Mouse (Mus musculus) CH12.LX (cell line): Measurements from ENCODE around the gene Zscan25. TPM values are rescaled to one million over a fixed set of nuclear protein-coding genes. Genes with fewer than 3 reads are reported as not detected.
"Not testable (repeated sequence)": the region's sequence is repeated elsewhere in the genome, so short reads cannot be mapped to it uniquely, and the experiment has no call there.

Experiments
- DNase-seq: peaks from one replicate; pipeline ENCODE4 v3.0.0-alpha.2; 2013; ENCODE audit errors: extremely low read depth
- H3K27ac ChIP-seq: 2 replicates; pipeline ENCODE4 v1.5.1; 2012; ENCODE audit warnings: low read depth, mild to moderate bottlenecking, control low read depth, moderate library complexity; ENCODE audit not compliant: insufficient read depth
- H3K27me3 ChIP-seq: replicated peaks from 2 replicates; pipeline ENCODE3; 2012; ENCODE audit warnings: inconsistent platforms
- H3K36me3 ChIP-seq, 2 experiments: replicated peaks in 1 of 2; 2 replicates each; pipeline versions ENCODE3 to v1.6.1; 2012; ENCODE audit warnings: inconsistent platforms in 1 of 2, low read length in 1 of 2, mild to moderate bottlenecking in 1 of 2, mixed read lengths in 1 of 2, moderate library complexity in 1 of 2; ENCODE audit not compliant: control insufficient read depth in 1 of 2, insufficient read depth in 1 of 2
- H3K4me1 ChIP-seq, 2 experiments: 2 replicates each; pipeline ENCODE4 v1.6.1; 2012; ENCODE audit warnings: inconsistent platforms in 1 of 2, moderate library complexity in 1 of 2; ENCODE audit not compliant: insufficient read depth in 2 of 2, control insufficient read depth in 1 of 2
- H3K4me2 ChIP-seq: 2 replicates; pipeline ENCODE4 v1.6.1; 2012; ENCODE audit warnings: low read depth, mild to moderate bottlenecking, control low read depth; ENCODE audit not compliant: poor library complexity, insufficient read depth, severe bottlenecking
- H3K4me3 ChIP-seq, 3 experiments: fragments of 150-350 bp in 1 of 3; sonication (generic) in 1 of 3; replicated peaks in 1 of 3; 2 replicates each; pipeline versions ENCODE3 to v1.5.1; 2011 to 2012; ENCODE audit warnings: low read depth in 2 of 3, low read length in 2 of 3, mild to moderate bottlenecking in 2 of 3, moderate library complexity in 2 of 3, control low read depth in 1 of 3, improper control_type of control experiment in 1 of 3, inconsistent platforms in 1 of 3, mixed read lengths in 1 of 3; ENCODE audit not compliant: poor library complexity in 1 of 3
- H3K79me2 ChIP-seq: replicated peaks from 2 replicates; pipeline ENCODE4 v1.6.1; 2012; ENCODE audit warnings: mild to moderate bottlenecking, moderate library complexity; ENCODE audit not compliant: control insufficient read depth, poor library complexity, insufficient read depth, severe bottlenecking; ENCODE audit errors: extremely low read depth
- H3K9ac ChIP-seq: 2 replicates; pipeline ENCODE4 v1.6.1; 2012; ENCODE audit warnings: low read depth, mild to moderate bottlenecking, control low read depth, moderate library complexity; ENCODE audit not compliant: insufficient read depth
- H3K9me3 ChIP-seq: replicated peaks from 2 replicates; pipeline ENCODE3; 2012; ENCODE audit warnings: low read length, inconsistent platforms, mixed read lengths
- ELF1 ChIP-seq: IDR thresholded peaks from 2 replicates; pipeline ENCODE4 v1.6.1; 2014; ENCODE audit warnings: low read depth, mild to moderate bottlenecking, inconsistent platforms, low read length, improper control_type of control experiment
- IRF4 ChIP-seq: IDR thresholded peaks from 2 replicates; pipeline ENCODE4 v1.6.1; 2014; ENCODE audit warnings: low read depth, mild to moderate bottlenecking, inconsistent platforms, low read length, improper control_type of control experiment
- KAT2A ChIP-seq: IDR thresholded peaks from 2 replicates; pipeline ENCODE4 v1.6.1; 2012; ENCODE audit warnings: low read length, improper control_type of control experiment, inconsistent platforms; ENCODE audit not compliant: insufficient replicate concordance
- MAFK ChIP-seq: IDR thresholded peaks from 2 replicates; pipeline ENCODE4 v1.6.1; 2011; ENCODE audit warnings: low read length, improper control_type of control experiment; ENCODE audit not compliant: insufficient replicate concordance
- MAX ChIP-seq: IDR thresholded peaks from 2 replicates; pipeline ENCODE4 v1.6.1; 2011; ENCODE audit warnings: low read length, improper control_type of control experiment
- MXI1 ChIP-seq: IDR thresholded peaks from 2 replicates; pipeline ENCODE4 v1.6.1; 2011; ENCODE audit warnings: mild to moderate bottlenecking, low read depth, low read length, improper control_type of control experiment
- PAX5 ChIP-seq: IDR thresholded peaks from 2 replicates; pipeline ENCODE4 v1.6.1; 2012; ENCODE audit warnings: low read length, inconsistent platforms, mixed read lengths
- RAD21 ChIP-seq: IDR thresholded peaks from 2 replicates; pipeline ENCODE4 v1.6.1; 2011; ENCODE audit warnings: low read depth, mild to moderate bottlenecking, low read length, improper control_type of control experiment, moderate library complexity
- UBTF ChIP-seq: IDR thresholded peaks from 2 replicates; pipeline ENCODE4 v1.6.1; 2012; ENCODE audit warnings: low read depth, mild to moderate bottlenecking, inconsistent platforms, low read length, improper control_type of control experiment, moderate library complexity
- USF2 ChIP-seq: conservative IDR thresholded peaks from 2 replicates; pipeline ENCODE4 v1.6.1; 2011; ENCODE audit warnings: low read depth, low read length, improper control_type of control experiment
- ZMIZ1 ChIP-seq: IDR thresholded peaks from 2 replicates; pipeline ENCODE4 v1.6.1; 2012; ENCODE audit warnings: low read depth, mild to moderate bottlenecking, inconsistent platforms, low read length, improper control_type of control experiment
- dilution Hi-C: fragments of 300-500 bp; cut with MboI; formaldehyde crosslinking; loops from 2 replicates; pipeline ENCODE4 v1.14.3; 2020; ENCODE audit warnings: low sequenced_read_pairs; ENCODE audit not compliant: extremely low pct_unique_long_range_greater_than_20kb, extremely low pct_ligation_motif_present
- in situ Hi-C: fragments of 300-500 bp; cut with MboI; formaldehyde crosslinking; loops from 3 replicates; pipeline ENCODE4 v1.14.3; 2019; ENCODE audit warnings: low sequenced_read_pairs, low pct_ligation_motif_present, low pct_unique_long_range_greater_than_20kb, mixed read lengths
- polyA plus RNA-seq: library from polyadenylated mRNA; unstranded; fragments of >175 nt; gene quantifications from 2 replicates; pipeline ENCODE4 v1.2.1, GENCODE M21; 2012; ENCODE audit warnings: low read depth; ENCODE audit not compliant: insufficient read length
- total RNA-seq, 2 experiments: library from RNA; depleted of rRNA; stranded (reverse); fragments of 300-350 nt in 1 of 2; fragments of >200 nt in 1 of 2; gene quantifications; 2 replicates each; pipeline ENCODE4 v1.2.3; 2012 to 2014

Zscan25 gene
- total and polyA plus RNA-seq, 3 experiments: 9.8 to 19.5 (median 13.5) TPM

DNA sequence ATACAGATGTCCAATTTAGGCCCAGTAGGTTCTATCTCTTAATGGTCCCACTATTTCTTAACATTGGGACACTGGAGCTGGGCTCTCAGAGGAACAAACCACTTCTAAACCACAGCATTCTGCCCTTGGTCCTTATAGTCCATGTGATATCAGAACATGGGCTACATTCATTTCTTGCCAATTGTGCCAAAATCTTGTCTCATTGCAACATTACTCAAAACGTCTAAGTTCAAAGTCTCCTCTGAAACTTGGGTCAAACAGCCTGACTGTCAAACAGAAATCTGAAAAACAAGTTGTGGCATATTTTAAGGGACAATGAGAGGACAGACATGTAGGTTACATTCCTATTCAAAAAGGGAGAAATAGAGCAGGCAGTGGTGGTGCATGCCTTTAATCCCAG, 36.8 kb downstream of the Zscan25 start:
- H3K27me3 ChIP-seq: peaks cover 10% of the 10 kb centered on the region
- H3K27ac ChIP-seq: no peak overlapping the region
- no peaks in the 10 kb centered on the region for H3K36me3 ChIP-seq
- no peak for DNase-seq
- dilution Hi-C loops (no loop called here), in situ Hi-C loops (no loop called here)
- no peak overlapping the region for H3K4me2 ChIP-seq
- no peaks in the 10 kb centered on the region for H3K4me1 ChIP-seq
- TF ChIP-seq KAT2A (no peak), RAD21 (no peak), IRF4 (no peak), PAX5 (no peak), MXI1 (no peak), ELF1 (no peak), MAX (no peak), UBTF (no peak), USF2 (no peak), MAFK (no peak), ZMIZ1 (no peak)
- no peaks in the 10 kb centered on the region for H3K79me2 ChIP-seq
- no peaks in the 10 kb centered on the region for H3K9me3 ChIP-seq
- H3K4me3 ChIP-seq: no peak overlapping the region
- no peak overlapping the region for H3K9ac ChIP-seq

DNA sequence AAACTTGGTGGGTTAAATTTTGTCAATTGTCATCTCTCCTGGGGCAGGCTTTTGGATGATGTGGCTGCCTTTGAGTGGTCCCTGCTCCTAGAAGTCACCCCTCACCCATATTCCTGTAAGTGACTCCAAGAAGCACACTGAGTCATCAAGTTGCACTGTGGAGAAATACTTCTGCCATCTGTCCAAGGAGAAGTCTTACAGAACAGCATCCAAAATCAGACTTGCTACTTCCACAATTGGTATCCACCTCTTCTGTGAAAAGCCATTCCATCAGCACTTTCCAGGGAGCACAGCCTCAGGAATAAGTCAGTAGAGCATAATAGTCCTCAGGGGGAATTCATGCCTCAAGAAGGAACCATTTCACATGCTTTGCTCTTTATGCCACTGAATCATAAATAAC, 58.5 kb downstream of the Zscan25 start:
- H3K4me1 ChIP-seq, H3K4me2 ChIP-seq, DNase-seq, H3K9me3 ChIP-seq, H3K27ac ChIP-seq, H3K36me3 ChIP-seq, H3K4me3 ChIP-seq, H3K9ac ChIP-seq, H3K79me2 ChIP-seq, dilution Hi-C loops, in situ Hi-C loops: not testable (repeated sequence)
- peaks cover 18% of the 10 kb centered on the region for H3K27me3 ChIP-seq

Other genes with a start within 250 kb of the Zscan25 start
- gene Gm4871, start 247.7 kb upstream of the Zscan25 start, total RNA-seq (2012; rRNA removed): not detected in 2 replicates
- not detected in 2 replicates for gene Gm4871, start 247.7 kb upstream of the Zscan25 start, total RNA-seq (2014; rRNA removed)
- not detected in 2 replicates for gene Gm4871, start 247.7 kb upstream of the Zscan25 start, polyA plus RNA-seq
- not detected in 2 replicates for gene 1700018F24Rik, start 237.5 kb upstream of the Zscan25 start, total RNA-seq (2012; rRNA removed)
- not detected in 2 replicates for gene 1700018F24Rik, start 237.5 kb upstream of the Zscan25 start, total RNA-seq (2014; rRNA removed)
- not detected in 2 replicates for gene 1700018F24Rik, start 237.5 kb upstream of the Zscan25 start, polyA plus RNA-seq
- 57.5 and 59.2 TPM in 2 replicates for gene Arpc1a, start 196.7 kb upstream of the Zscan25 start, total RNA-seq (2012; rRNA removed)
- gene Arpc1a, start 196.7 kb upstream of the Zscan25 start, total RNA-seq (2014; rRNA removed): 56.5 and 59.5 TPM in 2 replicates
- gene Arpc1a, start 196.7 kb upstream of the Zscan25 start, polyA plus RNA-seq: 68.9 and 83.2 TPM in 2 replicates
- not detected in 2 replicates for gene Kpna7, start 196.5 kb upstream of the Zscan25 start, total RNA-seq (2012; rRNA removed)
- not detected in 2 replicates for gene Kpna7, start 196.5 kb upstream of the Zscan25 start, total RNA-seq (2014; rRNA removed)
- gene Kpna7, start 196.5 kb upstream of the Zscan25 start, polyA plus RNA-seq: 0.26 TPM in 1 of 2 replicates, not detected in the other
- 516 and 548 TPM in 2 replicates for gene Arpc1b, start 166.3 kb upstream of the Zscan25 start, total RNA-seq (2012; rRNA removed)
- 317 and 330 TPM in 2 replicates for gene Arpc1b, start 166.3 kb upstream of the Zscan25 start, total RNA-seq (2014; rRNA removed)
- gene Arpc1b, start 166.3 kb upstream of the Zscan25 start, polyA plus RNA-seq: 441 and 472 TPM in 2 replicates
- gene Pdap1, start 140.3 kb upstream of the Zscan25 start, total RNA-seq (2012; rRNA removed): 86.7 and 102 TPM in 2 replicates
- gene Pdap1, start 140.3 kb upstream of the Zscan25 start, total RNA-seq (2014; rRNA removed): 58.9 and 64.5 TPM in 2 replicates
- gene Pdap1, start 140.3 kb upstream of the Zscan25 start, polyA plus RNA-seq: 267 and 280 TPM in 2 replicates
- 155 and 209 TPM in 2 replicates for gene Bud31, start 140.1 kb upstream of the Zscan25 start, total RNA-seq (2012; rRNA removed)
- gene Bud31, start 140.1 kb upstream of the Zscan25 start, total RNA-seq (2014; rRNA removed): 282 and 342 TPM in 2 replicates
- gene Bud31, start 140.1 kb upstream of the Zscan25 start, polyA plus RNA-seq: 211 and 249 TPM in 2 replicates
- gene Ptcd1, start 113.4 kb upstream of the Zscan25 start, total RNA-seq (2012; rRNA removed): 13.9 and 15.3 TPM in 2 replicates
- 10.6 and 11.4 TPM in 2 replicates for gene Ptcd1, start 113.4 kb upstream of the Zscan25 start, total RNA-seq (2014; rRNA removed)
- 11.7 and 12.3 TPM in 2 replicates for gene Ptcd1, start 113.4 kb upstream of the Zscan25 start, polyA plus RNA-seq
- 59.2 and 68.4 TPM in 2 replicates for gene Cpsf4, start 113.3 kb upstream of the Zscan25 start, total RNA-seq (2012; rRNA removed)
- gene Cpsf4, start 113.3 kb upstream of the Zscan25 start, total RNA-seq (2014; rRNA removed): 70.7 and 75.2 TPM in 2 replicates
- gene Cpsf4, start 113.3 kb upstream of the Zscan25 start, polyA plus RNA-seq: 54.6 and 56.3 TPM in 2 replicates
- 440 and 469 TPM in 2 replicates for gene Atp5j2, start 88.4 kb upstream of the Zscan25 start, total RNA-seq (2012; rRNA removed)
- gene Atp5j2, start 88.4 kb upstream of the Zscan25 start, total RNA-seq (2014; rRNA removed): 202 and 229 TPM in 2 replicates
- gene Atp5j2, start 88.4 kb upstream of the Zscan25 start, polyA plus RNA-seq: 327 and 397 TPM in 2 replicates
- 11.5 and 12.1 TPM in 2 replicates for gene Zkscan14, start 78.6 kb upstream of the Zscan25 start, total RNA-seq (2012; rRNA removed)
- 10.7 and 12.8 TPM in 2 replicates for gene Zkscan14, start 78.6 kb upstream of the Zscan25 start, total RNA-seq (2014; rRNA removed)
- gene Zkscan14, start 78.6 kb upstream of the Zscan25 start, polyA plus RNA-seq: 10.1 and 10.5 TPM in 2 replicates
- gene Zkscan5, start 75.9 kb upstream of the Zscan25 start, total RNA-seq (2012; rRNA removed): 5.6 and 6.2 TPM in 2 replicates
- 4.7 and 5.0 TPM in 2 replicates for gene Zkscan5, start 75.9 kb upstream of the Zscan25 start, total RNA-seq (2014; rRNA removed)
- gene Zkscan5, start 75.9 kb upstream of the Zscan25 start, polyA plus RNA-seq: 4.4 and 5.3 TPM in 2 replicates
- 18.2 and 20.7 TPM in 2 replicates for gene Zfp655, start 48.8 kb upstream of the Zscan25 start, total RNA-seq (2012; rRNA removed)
- gene Zfp655, start 48.8 kb upstream of the Zscan25 start, total RNA-seq (2014; rRNA removed): 21.9 and 24.6 TPM in 2 replicates
- 18.1 and 18.5 TPM in 2 replicates for gene Zfp655, start 48.8 kb upstream of the Zscan25 start, polyA plus RNA-seq
- gene Cyp3a57, start 64.8 kb downstream of the Zscan25 start, total RNA-seq (2012; rRNA removed): not detected in 2 replicates
- gene Cyp3a57, start 64.8 kb downstream of the Zscan25 start, total RNA-seq (2014; rRNA removed): not detected in 2 replicates
- gene Cyp3a57, start 64.8 kb downstream of the Zscan25 start, polyA plus RNA-seq: not detected in 2 replicates
- gene Cyp3a16, start 189.2 kb downstream of the Zscan25 start, total RNA-seq (2012; rRNA removed): not detected in 2 replicates
- gene Cyp3a16, start 189.2 kb downstream of the Zscan25 start, total RNA-seq (2014; rRNA removed): not detected in 2 replicates
- not detected in 2 replicates for gene Cyp3a16, start 189.2 kb downstream of the Zscan25 start, polyA plus RNA-seq